Mouse (Mus musculus) CH12F3 (cell line): Measurements from ENCODE around the gene Cacng5.

Experiments
- in situ Hi-C: fragments of 300-500 bp; cut with MboI; formaldehyde crosslinking; loops from 2 replicates; pipeline ENCODE4 v1.14.3; 2020; ENCODE audit warnings: low sequenced_read_pairs

The Cacng5 gene

GRCm38 (mm10) chr11:107891377-107891776, 23.5 kb downstream of the Cacng5 start:
- in situ Hi-C loops: no loop called here

GRCm38 (mm10) chr11:107887342-107887741, 27.5 kb downstream of the Cacng5 start:
- in situ Hi-C loops: no loop called here

- in situ Hi-C loops: no loop called here
Measured at GRCm38 (mm10) chr11:107876840-107877239, 38.0 kb downstream of the Cacng5 start.

GRCm38 (mm10) chr11:107875861-107876494, 38.9 kb downstream of the Cacng5 start:
- in situ Hi-C loops: no loop called here

- in situ Hi-C loops: no loop called here
Measured at GRCm38 (mm10) chr11:107872743-107873142, 42.1 kb downstream of the Cacng5 start.

- in situ Hi-C loops: loop anchor here (5.0 to 10.0 kb wide), 2 partner anchors 125 to 557 kb away; partner anchors contain the start of gene Cep112
Measured at GRCm38 (mm10) chr11:107867509-107867908, 47.3 kb downstream of the Cacng5 start.

DNA sequence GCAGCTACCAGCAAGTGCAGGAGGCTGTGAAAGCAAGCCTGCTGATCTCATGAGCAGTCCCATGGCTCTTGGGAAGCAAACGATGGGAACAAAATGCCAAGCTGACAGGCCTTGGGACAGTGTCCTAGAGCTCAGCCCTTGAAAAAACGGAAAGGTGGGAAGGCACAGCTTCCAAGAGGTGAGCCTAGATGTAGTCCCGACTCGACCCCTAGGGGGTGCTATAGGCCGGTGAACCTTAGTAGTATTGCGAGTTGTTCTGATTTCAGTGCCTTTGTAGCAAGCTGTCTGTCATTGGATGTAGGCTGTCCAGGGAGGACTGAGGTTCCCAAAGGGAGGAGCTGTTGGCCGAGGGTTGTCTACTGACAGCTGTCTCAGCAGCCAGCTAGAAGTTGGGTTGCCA, 49.7 kb downstream of the Cacng5 start:
- in situ Hi-C loops: loop anchor here (5.0 to 10.0 kb wide), 2 partner anchors 127 to 560 kb away; partner anchors contain the start of gene Cep112

DNA sequence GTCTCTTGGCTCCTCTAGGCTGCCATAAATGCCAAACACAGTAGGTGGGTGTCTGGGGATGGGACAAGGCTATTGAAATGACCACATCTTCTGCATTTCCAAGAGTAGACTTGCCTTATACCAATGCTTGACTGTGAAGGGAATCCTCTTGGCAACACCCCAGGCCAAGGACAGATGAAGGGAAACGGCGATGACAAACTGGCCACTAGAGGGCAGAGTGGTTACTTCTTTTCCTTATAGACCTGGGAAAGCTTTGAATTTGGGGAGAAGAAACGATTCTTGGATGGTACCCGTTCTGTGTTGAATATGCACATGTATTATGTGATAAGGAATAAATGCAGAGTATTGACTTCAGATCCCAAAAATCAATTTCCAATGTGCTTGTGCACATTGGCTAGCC, 50.8 kb downstream of the Cacng5 start:
- in situ Hi-C loops: loop anchor here (10.0 kb wide), 1 partner anchor 561 kb away; the partner anchor contains the start of gene Cep112

DNA sequence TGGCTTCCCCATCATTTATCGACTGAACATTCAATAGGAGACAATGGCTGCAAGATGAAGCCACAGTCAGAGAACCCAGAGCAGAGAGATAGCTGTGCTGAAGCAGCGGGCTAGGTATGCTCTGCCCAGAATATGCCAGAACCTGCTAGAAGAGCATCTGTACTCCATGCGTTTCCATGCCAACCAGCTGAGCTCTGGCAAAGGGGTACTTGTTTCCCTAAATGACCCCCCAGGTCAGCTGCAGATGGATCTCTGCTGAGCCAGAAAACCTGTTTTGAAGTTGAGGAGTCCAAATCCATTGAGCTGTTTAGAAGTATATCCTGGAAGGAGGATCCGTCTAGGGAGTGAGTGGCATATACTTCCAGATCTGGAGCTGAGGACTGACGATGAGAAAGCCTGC, 53.1 kb downstream of the Cacng5 start:
- in situ Hi-C loops: loop anchor here (10.0 kb wide), 1 partner anchor 563 kb away; the partner anchor contains the start of gene Cep112

- in situ Hi-C loops: loop anchor here (10.0 kb wide), 1 partner anchor 565 kb away; the partner anchor contains the start of gene Cep112
Measured at GRCm38 (mm10) chr11:107859871-107860270, 55.0 kb downstream of the Cacng5 start.

- in situ Hi-C loops: no loop called here
Measured at GRCm38 (mm10) chr11:107859288-107859687, 55.6 kb downstream of the Cacng5 start.

DNA sequence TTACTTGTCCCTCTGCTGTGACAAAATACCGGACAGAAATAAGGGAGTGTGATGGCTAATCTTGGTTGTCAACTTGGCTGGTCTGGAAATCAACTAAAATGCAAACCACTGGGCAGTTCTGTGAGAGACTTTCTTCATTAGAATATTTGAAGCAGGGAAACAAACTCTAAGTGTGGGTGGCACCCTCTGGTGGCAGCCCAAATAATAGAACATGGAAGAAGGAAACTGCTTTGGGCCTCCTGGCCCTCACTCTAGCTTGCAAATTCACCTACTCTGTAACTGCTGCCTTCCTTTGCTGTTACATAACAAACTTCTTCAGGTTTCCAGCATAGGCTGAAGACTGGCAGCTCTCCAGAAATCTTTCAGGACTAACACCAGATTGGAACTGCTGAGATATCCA, 61.8 kb downstream of the Cacng5 start:
- in situ Hi-C loops: no loop called here

DNA sequence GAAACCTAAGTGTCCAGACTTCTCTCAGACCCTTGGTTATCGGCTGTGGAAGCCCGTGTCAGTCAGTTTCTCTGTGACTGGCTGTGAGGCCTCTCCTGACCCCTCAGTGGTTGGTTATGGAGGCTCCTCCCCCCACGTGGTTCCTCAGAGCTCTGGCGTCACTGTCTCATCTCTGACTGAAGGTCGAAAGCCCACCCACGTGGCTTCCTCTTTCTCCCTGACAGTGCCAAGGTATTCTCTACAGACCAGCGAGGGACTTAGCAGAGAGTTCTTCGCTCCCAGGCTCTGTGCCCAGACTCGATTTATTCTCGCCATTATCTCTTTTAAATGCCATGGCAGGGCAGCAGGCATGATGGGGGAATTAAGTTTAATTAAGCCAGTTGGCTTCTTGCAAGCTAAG, 65.2 kb downstream of the Cacng5 start:
- in situ Hi-C loops: loop anchor here (10.0 kb wide), 1 partner anchor 205 kb away; no protein-coding TSS in a partner anchor

DNA sequence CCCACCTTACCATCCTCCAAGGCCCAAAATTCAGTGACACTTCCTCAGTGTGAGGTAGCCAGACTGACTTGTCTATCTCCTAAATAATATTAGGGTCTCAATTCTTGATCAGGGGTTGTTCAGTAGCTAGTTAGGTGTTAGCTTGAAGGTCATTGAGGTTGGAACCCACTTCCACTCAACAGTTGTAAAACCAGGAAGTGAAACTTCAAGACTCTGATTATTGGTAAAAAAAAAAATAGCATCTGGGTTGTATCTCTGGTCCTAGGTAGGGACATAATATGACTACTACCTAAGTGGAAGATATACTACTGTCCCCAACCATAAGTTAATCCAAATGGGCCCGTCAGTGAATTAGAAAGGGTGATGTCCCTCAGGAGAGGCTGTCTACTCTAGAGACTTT, 70.7 kb downstream of the Cacng5 start:
- in situ Hi-C loops: loop anchor here (10.0 kb wide), 1 partner anchor 199 kb away; no protein-coding TSS in a partner anchor

DNA sequence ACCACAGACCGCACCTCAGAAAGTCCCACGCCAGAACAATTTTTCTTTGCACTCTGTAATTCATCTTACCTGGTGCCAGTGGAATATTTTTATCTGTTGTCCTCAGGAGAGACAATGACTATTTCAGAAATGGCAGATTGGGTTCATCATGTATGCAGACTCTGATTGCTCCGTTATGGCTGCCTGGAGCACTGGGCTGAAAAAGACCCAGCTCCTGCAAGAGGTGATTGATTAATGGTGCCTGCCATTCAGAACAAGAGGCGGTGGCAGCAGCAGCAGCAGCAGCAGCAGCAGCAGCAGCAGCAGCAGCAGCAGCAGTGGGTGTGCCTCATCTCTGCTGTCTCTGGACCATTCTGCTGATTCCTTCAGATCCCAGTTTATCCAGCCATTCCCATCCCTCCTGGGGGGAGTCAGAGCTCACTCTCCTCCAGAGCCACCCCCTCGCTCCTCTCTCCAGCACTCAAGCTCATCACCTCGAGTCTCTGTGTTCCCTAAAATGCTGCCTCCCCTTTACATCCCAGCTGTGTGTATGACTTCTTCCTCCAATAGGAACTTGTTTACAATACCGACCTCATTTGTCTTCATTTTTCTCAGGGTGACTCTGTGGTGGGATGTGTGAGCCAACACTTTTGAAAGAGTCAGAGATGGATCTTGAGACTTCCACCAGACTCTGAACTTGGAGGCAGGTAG, 81.4 kb downstream of the Cacng5 start:
- in situ Hi-C loops: no loop called here
